Mouse (Mus musculus) lung, embryonic 15.5 days (tissue): ENCODE results near the gene Ift81. TPM values are rescaled to one million over a fixed set of nuclear protein-coding genes. Genes with fewer than 3 reads are reported as not detected.

Experiments
- ATAC-seq: fragments of 200-750 bp; cut with Nextera tagmentation; 2 replicates; pipeline ENCODE4 v1.8.0; 2017; ENCODE audit warnings: moderate number of reproducible peaks, borderline replicate concordance; ENCODE audit not compliant: low FRiP score, low TSS enrichment; ENCODE audit errors: extremely low read depth
- H3K27ac ChIP-seq: fragments of 300-500 bp; sonication (generic); 2 replicates; pipeline ENCODE4 v1.5.1; 2015; ENCODE audit warnings: moderate library complexity, mild to moderate bottlenecking, inconsistent platforms
- H3K27me3 ChIP-seq: fragments of 300-500 bp; sonication (generic); 2 replicates; pipeline ENCODE4 v1.6.1; 2015; ENCODE audit warnings: inconsistent platforms
- H3K36me3 ChIP-seq: fragments of 300-500 bp; sonication (generic); 2 replicates; pipeline ENCODE4 v1.6.1; 2015; ENCODE audit warnings: inconsistent platforms
- H3K4me1 ChIP-seq: fragments of 300-500 bp; sonication (generic); 2 replicates; pipeline ENCODE4 v1.6.1; 2015; ENCODE audit warnings: inconsistent platforms
- H3K4me2 ChIP-seq: fragments of 300-500 bp; sonication (generic); 2 replicates; pipeline ENCODE4 v1.6.1; 2015; ENCODE audit warnings: inconsistent platforms, mild to moderate bottlenecking, moderate library complexity
- H3K4me3 ChIP-seq: fragments of 300-500 bp; sonication (generic); 2 replicates; pipeline ENCODE4 v1.5.1; 2015; ENCODE audit warnings: mild to moderate bottlenecking, inconsistent platforms
- H3K9ac ChIP-seq: fragments of 300-500 bp; sonication (generic); 2 replicates; pipeline ENCODE4 v1.6.1; 2015; ENCODE audit warnings: inconsistent platforms
- H3K9me3 ChIP-seq: fragments of 300-500 bp; sonication (generic); 2 replicates; pipeline ENCODE4 v1.6.1; 2016; ENCODE audit warnings: inconsistent platforms
- WGBS: fragments of 180-500 bp; shearing (Covaris S2); methylation state at CpG from one replicate; pipeline ENCODE4 v1.1.7; 2015; 5-methylcytosine and 5-hydroxymethylcytosine counted together
- polyA plus RNA-seq: library from polyadenylated mRNA; unstranded; fragments of >200 nt; fragmentation: Nextera tagmentation; extraction: Ambion mirVana; gene quantifications from 2 replicates; pipeline ENCODE4 v1.2.1, GENCODE M21; 2015

The Ift81 gene
- polyA plus RNA-seq, 1 experiment from 2014 or later, result 37.3 TPM

DNA sequence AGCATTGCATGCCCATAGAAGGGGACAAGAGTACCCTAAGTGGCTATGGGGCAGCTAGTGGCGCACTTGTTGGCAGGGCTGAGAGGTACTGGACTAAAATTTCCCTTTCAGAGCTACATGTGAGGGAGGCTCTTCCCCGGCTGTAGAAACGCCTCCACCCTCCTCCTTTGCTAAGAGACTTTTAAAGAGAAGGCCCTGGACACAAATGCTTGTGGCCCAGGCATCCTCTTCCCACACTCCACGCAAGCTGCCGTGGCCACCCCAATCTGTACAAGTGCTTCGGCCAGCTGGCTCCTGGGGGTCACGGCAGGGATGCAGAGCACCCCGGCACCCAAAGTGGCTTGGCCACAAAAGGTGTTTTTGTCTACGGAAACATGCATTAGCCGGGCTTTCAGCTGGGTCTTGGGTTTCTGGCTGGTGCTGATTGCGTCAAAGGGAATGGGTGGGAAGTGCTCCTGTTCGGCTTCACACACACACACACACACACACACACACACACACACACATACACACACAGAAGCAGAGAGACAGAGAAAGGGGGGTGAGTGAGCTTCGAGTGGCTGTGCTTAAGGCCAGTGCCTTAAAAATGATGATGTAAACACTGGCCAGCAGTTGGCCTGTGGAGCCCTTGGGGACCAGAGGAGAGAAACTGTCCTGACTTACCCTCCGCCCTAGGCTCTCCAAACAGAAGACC is 88.9 kb downstream of the Ift81 start:
- 40% methylated on average over 14 of the region's 14 CpGs for WGBS
- Histone ChIP-seq H3K27ac (peak overlapping the region; percentile 36), H3K9ac (no peak overlapping the region), H3K4me2 (no peak overlapping the region), H3K27me3 (no peaks in the 10 kb centered on the region), H3K9me3 (no peaks in the 10 kb centered on the region), H3K4me3 (no peak overlapping the region), H3K36me3 (no peaks in the 10 kb centered on the region), H3K4me1 (peaks cover 44% of the 10 kb centered on the region)
- ATAC-seq, result no peak

GRCm38 (mm10) chr5:122524854-122525237 is 89.5 kb downstream of the Ift81 start:
- H3K27ac ChIP-seq, result peak overlapping the region; percentile 36
- H3K4me3 ChIP-seq, result no peak overlapping the region
- 65% methylated on average over 4 of the region's 4 CpGs for WGBS
- H3K36me3 ChIP-seq, result no peaks in the 10 kb centered on the region
- peaks cover 39% of the 10 kb centered on the region for H3K4me1 ChIP-seq
- no peak overlapping the region for H3K4me2 ChIP-seq
- H3K9me3 ChIP-seq, result no peaks in the 10 kb centered on the region
- ATAC-seq, result no peak
- no peaks in the 10 kb centered on the region for H3K27me3 ChIP-seq
- H3K9ac ChIP-seq, result no peak overlapping the region

- no peak overlapping the region for H3K4me2 ChIP-seq
- WGBS, result 73% methylated on average over 3 of the region's 3 CpGs
- H3K27me3 ChIP-seq, result no peaks in the 10 kb centered on the region
- ATAC-seq, result no peak
- peaks cover 33% of the 10 kb centered on the region for H3K4me1 ChIP-seq
- no peak overlapping the region for H3K27ac ChIP-seq
- no peak overlapping the region for H3K4me3 ChIP-seq
- H3K9ac ChIP-seq, result no peak overlapping the region
- no peaks in the 10 kb centered on the region for H3K9me3 ChIP-seq
- no peaks in the 10 kb centered on the region for H3K36me3 ChIP-seq
These were observed 90.1 kb downstream of the Ift81 start for GRCm38 (mm10) chr5:122524244-122524643.

DNA sequence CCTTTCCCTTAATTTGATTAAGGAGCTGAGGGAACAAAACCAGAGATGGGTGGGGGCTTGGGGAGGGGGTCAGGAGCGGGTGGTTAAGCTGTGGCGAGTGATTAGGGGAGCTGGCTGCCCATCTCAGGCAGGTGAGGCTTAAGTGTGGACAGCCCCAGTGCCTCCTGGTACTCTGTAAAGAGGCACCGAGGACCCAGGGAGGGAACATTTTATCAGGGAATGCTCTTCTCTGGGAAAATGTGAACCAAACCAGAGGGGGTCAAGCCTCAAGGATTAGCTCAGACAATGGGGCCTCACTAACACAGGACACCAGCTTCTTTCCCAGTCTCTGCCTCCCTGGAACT is 93.2 kb downstream of the Ift81 start:
- Histone ChIP-seq H3K27me3 (no peaks in the 10 kb centered on the region), H3K4me3 (no peak overlapping the region), H3K9ac (no peak overlapping the region), H3K4me1 (peaks cover 15% of the 10 kb centered on the region), H3K4me2 (no peak overlapping the region), H3K27ac (no peak overlapping the region), H3K36me3 (no peaks in the 10 kb centered on the region), H3K9me3 (no peaks in the 10 kb centered on the region)
- WGBS, result 26% methylated on average over 3 of the region's 3 CpGs
- no peak for ATAC-seq

- Histone ChIP-seq H3K4me2 (no peak overlapping the region), H3K27ac (no peak overlapping the region), H3K9me3 (no peaks in the 10 kb centered on the region), H3K36me3 (no peaks in the 10 kb centered on the region), H3K9ac (no peak overlapping the region), H3K4me3 (no peak overlapping the region), H3K4me1 (peaks cover 11% of the 10 kb centered on the region), H3K27me3 (no peaks in the 10 kb centered on the region)
- peak; percentile 37; the same call in 1 of the 2 replicates for ATAC-seq
- WGBS, result 21% methylated on average over 23 of the region's 23 CpGs
These were observed 93.8 kb downstream of the Ift81 start for GRCm38 (mm10) chr5:122520254-122521129.

- peaks cover 3% of the 10 kb centered on the region; the same call in 1 of the 2 replicates for H3K27me3 ChIP-seq
- no peak for ATAC-seq
- no peak overlapping the region for H3K4me3 ChIP-seq
- WGBS, result 40% methylated on average over 7 of the region's 7 CpGs
- H3K9me3 ChIP-seq, result no peaks in the 10 kb centered on the region
- no peak overlapping the region for H3K27ac ChIP-seq
- H3K4me1 ChIP-seq, result peaks cover 9% of the 10 kb centered on the region
- no peaks in the 10 kb centered on the region for H3K36me3 ChIP-seq
- H3K9ac ChIP-seq, result no peak overlapping the region
- no peak overlapping the region for H3K4me2 ChIP-seq
These were observed 95.2 kb downstream of the Ift81 start for GRCm38 (mm10) chr5:122519043-122519660.

- ATAC-seq, result no peak
- Histone ChIP-seq H3K27me3 (peaks cover 3% of the 10 kb centered on the region; the same call in 1 of the 2 replicates), H3K4me3 (no peak overlapping the region), H3K27ac (no peak overlapping the region), H3K36me3 (no peaks in the 10 kb centered on the region), H3K9me3 (no peaks in the 10 kb centered on the region), H3K4me1 (peaks cover 16% of the 10 kb centered on the region), H3K4me2 (no peak overlapping the region), H3K9ac (no peak overlapping the region)
- WGBS, result 26% methylated on average over 8 of the region's 8 CpGs
These were observed 96.1 kb downstream of the Ift81 start for GRCm38 (mm10) chr5:122518247-122518646.

DNA sequence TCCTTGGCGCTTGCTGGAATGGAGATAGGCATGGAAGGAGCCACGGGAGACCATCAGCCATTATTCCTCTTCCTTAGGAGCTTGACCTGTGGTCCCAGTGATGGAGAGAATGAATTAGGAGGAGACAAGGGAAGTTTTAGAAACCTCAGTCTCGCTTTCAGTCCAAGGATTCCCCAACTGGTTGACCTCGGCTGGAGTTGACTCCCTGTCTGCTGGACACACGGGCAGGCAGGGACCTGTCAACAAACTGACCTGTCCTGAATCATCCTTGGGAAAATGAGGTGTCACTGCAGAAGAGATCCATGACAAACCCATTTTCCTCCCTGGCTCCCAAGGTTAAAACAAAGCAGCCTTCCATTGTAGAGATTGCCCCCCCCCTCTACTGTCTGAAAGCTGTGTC is 97.4 kb downstream of the Ift81 start:
- Histone ChIP-seq H3K27ac (no peak overlapping the region), H3K4me1 (peaks cover 16% of the 10 kb centered on the region)

GRCm38 (mm10) chr5:122516029-122516730 is 98.1 kb downstream of the Ift81 start:
- Histone ChIP-seq H3K4me1 (peaks cover 22% of the 10 kb centered on the region), H3K36me3 (no peaks in the 10 kb centered on the region), H3K9me3 (no peaks in the 10 kb centered on the region), H3K9ac (no peak overlapping the region), H3K4me3 (no peak overlapping the region), H3K27me3 (peaks cover 3% of the 10 kb centered on the region; the same call in 1 of the 2 replicates), H3K4me2 (no peak overlapping the region), H3K27ac (no peak overlapping the region)
- ATAC-seq, result no peak
- WGBS, result 70% methylated on average over 11 of the region's 11 CpGs

More for the DNA sequence above, 97.4 kb downstream of the Ift81 start:
- Histone ChIP-seq H3K9ac (no peak overlapping the region), H3K4me2 (no peak overlapping the region), H3K27me3 (peaks cover 3% of the 10 kb centered on the region; the same call in 1 of the 2 replicates), H3K4me3 (no peak overlapping the region), H3K36me3 (no peaks in the 10 kb centered on the region), H3K9me3 (no peaks in the 10 kb centered on the region)
- 76% methylated on average over 5 of the region's 5 CpGs for WGBS
- ATAC-seq, result no peak

DNA sequence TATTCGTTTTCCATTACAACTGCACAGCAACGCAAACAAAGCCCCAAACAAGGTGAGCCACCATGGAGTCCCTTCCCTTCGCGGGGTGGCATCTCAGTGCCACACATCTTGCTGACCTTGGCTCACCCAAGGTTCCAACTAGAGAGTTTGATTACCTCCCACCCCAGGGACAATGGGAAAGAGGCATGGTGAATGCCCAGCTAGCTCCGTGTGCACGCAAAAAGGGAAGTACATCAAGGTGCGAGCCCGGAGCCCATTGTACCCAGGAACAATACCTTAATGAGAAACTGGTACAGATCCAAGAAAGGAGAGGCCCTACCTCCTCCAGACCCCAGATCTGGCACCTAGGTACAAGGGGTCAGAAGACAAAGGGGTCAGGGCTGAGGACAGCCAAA is 100.2 kb downstream of the Ift81 start:
- H3K27ac ChIP-seq, result no peak overlapping the region
- no peak overlapping the region for H3K4me2 ChIP-seq
- H3K36me3 ChIP-seq, result no peaks in the 10 kb centered on the region
- H3K4me3 ChIP-seq, result no peak overlapping the region
- peaks cover 23% of the 10 kb centered on the region for H3K4me1 ChIP-seq
- H3K9me3 ChIP-seq, result no peaks in the 10 kb centered on the region
- 38% methylated on average over 8 of the region's 8 CpGs for WGBS
- peaks cover 3% of the 10 kb centered on the region; the same call in 1 of the 2 replicates for H3K27me3 ChIP-seq
- no peak overlapping the region for H3K9ac ChIP-seq
- ATAC-seq, result no peak

- peaks cover 3% of the 10 kb centered on the region; the same call in 1 of the 2 replicates for H3K27me3 ChIP-seq
- peaks cover 23% of the 10 kb centered on the region for H3K4me1 ChIP-seq
- no peak overlapping the region for H3K4me2 ChIP-seq
- no peaks in the 10 kb centered on the region for H3K9me3 ChIP-seq
- ATAC-seq, result no peak
- no peaks in the 10 kb centered on the region for H3K36me3 ChIP-seq
- no peak overlapping the region for H3K27ac ChIP-seq
- WGBS, result 44% methylated on average over 23 of the region's 23 CpGs
- no peak overlapping the region for H3K4me3 ChIP-seq
- no peak overlapping the region for H3K9ac ChIP-seq
These were observed 100.7 kb downstream of the Ift81 start for GRCm38 (mm10) chr5:122513421-122514126.
